Mouse (Mus musculus): ENCODE results near the gene Sec24a.
"Not testable (repeated sequence)": the region's sequence is repeated elsewhere in the genome, so short reads cannot be mapped to it uniquely, and the experiment has no call there.

GRCm38 (mm10) chr11:51758207-51758606 is 5.2 kb downstream of the Sec24a start:
- TF ChIP-seq EP300 (optimal IDR thresholded peaks at IDR 0.05); CTCF (IDR thresholded peaks at IDR 0.05; ENCODE audit: low read depth): not testable (repeated sequence)

Measured in stomach, postnatal 0 days (tissue).